Mouse (Mus musculus): ENCODE measurements around the gene Txnrd1. TPM values are rescaled to one million over a fixed set of nuclear protein-coding genes. Genes with fewer than 3 reads are reported as not detected.

The Txnrd1 gene
- polyA plus RNA-seq, 1 experiment from 2014 or later, result 158 TPM

- ATAC-seq, result no peak
- Histone ChIP-seq H3K9me3 (replicated peaks) (no peaks in the 10 kb centered on the region), H3K9ac (no peak overlapping the region), H3K27ac (peak overlapping the region; percentile 57), H3K4me2 (no peak overlapping the region), H3K4me3 (no peak overlapping the region), H3K27me3 (no peaks in the 10 kb centered on the region), H3K36me3 (ENCODE audit: poor library complexity, severe bottlenecking) (no peaks in the 10 kb centered on the region), H3K4me1 (peaks cover 7% of the 10 kb centered on the region)
- WGBS, result 72% methylated on average over 14 of the region's 14 CpGs
Observed at GRCm38 (mm10) chr10:82823108-82823778, 10.5 kb upstream of the Txnrd1 start.

- Histone ChIP-seq H3K27me3 (0 out of 2 replicates have a peak, but pooled peaks cover 2% of the 10 kb centered on the region), H3K27ac (peak overlapping the region; percentile 57)
Observed at GRCm38 (mm10) chr10:82823779-82824177, 10.0 kb upstream of the Txnrd1 start.

GRCm38 (mm10) chr10:82824541-82824940, 9.2 kb upstream of the Txnrd1 start:
- Histone ChIP-seq H3K4me3 (no peak overlapping the region), H3K4me1 (peaks cover 7% of the 10 kb centered on the region), H3K4me2 (no peak overlapping the region), H3K27ac (no peak overlapping the region), H3K9ac (no peak overlapping the region), H3K36me3 (ENCODE audit: poor library complexity, severe bottlenecking) (no peaks in the 10 kb centered on the region), H3K27me3 (0 out of 2 replicates have a peak, but pooled peaks cover 2% of the 10 kb centered on the region), H3K9me3 (replicated peaks) (no peaks in the 10 kb centered on the region)
- ATAC-seq, result no peak
- WGBS, result 81% methylated on average over 10 of the region's 10 CpGs

More at GRCm38 (mm10) chr10:82823779-82824177, 10.0 kb upstream of the Txnrd1 start:
- no peak for ATAC-seq
- H3K36me3 ChIP-seq (ENCODE audit: poor library complexity, severe bottlenecking), result no peaks in the 10 kb centered on the region
- H3K4me1 ChIP-seq, result peaks cover 7% of the 10 kb centered on the region
- no peak overlapping the region for H3K4me3 ChIP-seq
- no peak overlapping the region for H3K4me2 ChIP-seq
- 67% methylated on average over 5 of the region's 5 CpGs for WGBS
- no peaks in the 10 kb centered on the region for H3K9me3 ChIP-seq (replicated peaks)
- no peak overlapping the region for H3K9ac ChIP-seq

GRCm38 (mm10) chr10:82826516-82826915, 7.2 kb upstream of the Txnrd1 start:
- 0 out of 2 replicates have a peak, but pooled peaks cover 2% of the 10 kb centered on the region for H3K27me3 ChIP-seq
- no peak overlapping the region; the same call in 1 of the 2 replicates for H3K4me2 ChIP-seq
- H3K4me3 ChIP-seq, result no peak overlapping the region
- 38% methylated on average over 6 of the region's 6 CpGs for WGBS
- H3K36me3 ChIP-seq (ENCODE audit: poor library complexity, severe bottlenecking), result no peaks in the 10 kb centered on the region
- no peak overlapping the region for H3K9ac ChIP-seq
- H3K4me1 ChIP-seq, result peaks cover 7% of the 10 kb centered on the region
- H3K27ac ChIP-seq, result no peak overlapping the region
- ATAC-seq, result peak; percentile 93
- no peaks in the 10 kb centered on the region for H3K9me3 ChIP-seq (replicated peaks)

GRCm38 (mm10) chr10:82835898-82836297, 2.1 kb downstream of the Txnrd1 start:
- H3K27ac ChIP-seq, result no peak overlapping the region
- H3K4me3 ChIP-seq, result no peak overlapping the region
- no peak overlapping the region for H3K9ac ChIP-seq
- 76% methylated on average over 3 of the region's 3 CpGs for WGBS
- H3K27me3 ChIP-seq, result no peaks in the 10 kb centered on the region
- no peaks in the 10 kb centered on the region for H3K36me3 ChIP-seq (ENCODE audit: poor library complexity, severe bottlenecking)
- no peak overlapping the region for H3K4me2 ChIP-seq
- H3K4me1 ChIP-seq, result 0 out of 2 replicates have a peak, but pooled peaks cover 6% of the 10 kb centered on the region
- no peak for ATAC-seq
- no peaks in the 10 kb centered on the region for H3K9me3 ChIP-seq (replicated peaks)

- no peak for ATAC-seq
- Histone ChIP-seq H3K27me3 (no peaks in the 10 kb centered on the region), H3K9ac (no peak overlapping the region), H3K36me3 (ENCODE audit: poor library complexity, severe bottlenecking) (no peaks in the 10 kb centered on the region), H3K4me2 (no peak overlapping the region), H3K9me3 (replicated peaks) (no peaks in the 10 kb centered on the region), H3K4me1 (0 out of 2 replicates have a peak, but pooled peaks cover 6% of the 10 kb centered on the region), H3K27ac (no peak overlapping the region), H3K4me3 (no peak overlapping the region)
- 85% methylated on average over 7 of the region's 7 CpGs for WGBS
Observed at GRCm38 (mm10) chr10:82838390-82838789, 4.6 kb downstream of the Txnrd1 start.

GRCm38 (mm10) chr10:82844090-82844489, 10.3 kb downstream of the Txnrd1 start:
- no peak overlapping the region for H3K4me3 ChIP-seq
- no peak overlapping the region for H3K4me2 ChIP-seq
- H3K27ac ChIP-seq, result no peak overlapping the region
- no peaks in the 10 kb centered on the region for H3K9me3 ChIP-seq (replicated peaks)
- H3K4me1 ChIP-seq, result no peaks in the 10 kb centered on the region
- no peaks in the 10 kb centered on the region for H3K27me3 ChIP-seq
- no peaks in the 10 kb centered on the region for H3K36me3 ChIP-seq (ENCODE audit: poor library complexity, severe bottlenecking)
- ATAC-seq, result no peak
- WGBS, result 67% methylated on average over 6 of the region's 6 CpGs
- no peak overlapping the region for H3K9ac ChIP-seq

- WGBS, result 81% methylated on average over 8 of the region's 8 CpGs
Observed at GRCm38 (mm10) chr10:82844731-82845130, 11.0 kb downstream of the Txnrd1 start.

GRCm38 (mm10) chr10:82847821-82848459, 14.2 kb downstream of the Txnrd1 start:
- WGBS, result 85% methylated on average over 9 of the region's 9 CpGs
- no peak overlapping the region for H3K27ac ChIP-seq
- no peaks in the 10 kb centered on the region for H3K27me3 ChIP-seq
- no peak for ATAC-seq
- no peaks in the 10 kb centered on the region for H3K9me3 ChIP-seq (replicated peaks)
- H3K4me3 ChIP-seq, result no peak overlapping the region
- H3K9ac ChIP-seq, result no peak overlapping the region
- H3K4me2 ChIP-seq, result no peak overlapping the region
- no peaks in the 10 kb centered on the region for H3K4me1 ChIP-seq
- no peaks in the 10 kb centered on the region for H3K36me3 ChIP-seq (ENCODE audit: poor library complexity, severe bottlenecking)

More at GRCm38 (mm10) chr10:82844731-82845130, 11.0 kb downstream of the Txnrd1 start:
- Histone ChIP-seq H3K4me3 (no peak overlapping the region), H3K9ac (no peak overlapping the region), H3K27me3 (no peaks in the 10 kb centered on the region), H3K27ac (no peak overlapping the region), H3K4me1 (no peaks in the 10 kb centered on the region), H3K9me3 (replicated peaks) (no peaks in the 10 kb centered on the region), H3K4me2 (no peak overlapping the region), H3K36me3 (ENCODE audit: poor library complexity, severe bottlenecking) (no peaks in the 10 kb centered on the region)
- no peak for ATAC-seq

GRCm38 (mm10) chr10:82849686-82850353, 16.1 kb downstream of the Txnrd1 start:
- Histone ChIP-seq H3K4me3 (no peak overlapping the region), H3K36me3 (ENCODE audit: poor library complexity, severe bottlenecking) (no peaks in the 10 kb centered on the region), H3K9me3 (replicated peaks) (no peaks in the 10 kb centered on the region), H3K4me2 (no peak overlapping the region), H3K9ac (no peak overlapping the region), H3K4me1 (no peaks in the 10 kb centered on the region), H3K27me3 (no peaks in the 10 kb centered on the region), H3K27ac (no peak overlapping the region)
- ATAC-seq, result no peak
- WGBS, result 44% methylated on average over 16 of the region's 16 CpGs

GRCm38 (mm10) chr10:82850354-82850752, 16.6 kb downstream of the Txnrd1 start:
- no peak overlapping the region for H3K4me3 ChIP-seq
- no peaks in the 10 kb centered on the region for H3K27me3 ChIP-seq
- no peak overlapping the region for H3K4me2 ChIP-seq
- H3K9ac ChIP-seq, result no peak overlapping the region
- no peaks in the 10 kb centered on the region for H3K9me3 ChIP-seq (replicated peaks)
- no peak for ATAC-seq
- no peaks in the 10 kb centered on the region for H3K36me3 ChIP-seq (ENCODE audit: poor library complexity, severe bottlenecking)
- 71% methylated on average over 5 of the region's 5 CpGs for WGBS
- H3K4me1 ChIP-seq, result no peaks in the 10 kb centered on the region
- H3K27ac ChIP-seq, result no peak overlapping the region

- Histone ChIP-seq H3K4me2 (no peak overlapping the region), H3K9me3 (replicated peaks) (no peaks in the 10 kb centered on the region), H3K4me1 (no peaks in the 10 kb centered on the region), H3K36me3 (ENCODE audit: poor library complexity, severe bottlenecking) (no peaks in the 10 kb centered on the region), H3K9ac (no peak overlapping the region), H3K27ac (no peak overlapping the region), H3K27me3 (no peaks in the 10 kb centered on the region), H3K4me3 (no peak overlapping the region)
- 87% methylated on average over 6 of the region's 6 CpGs for WGBS
- ATAC-seq, result no peak
Observed at GRCm38 (mm10) chr10:82851751-82852150, 18.0 kb downstream of the Txnrd1 start.

Measured in forebrain, embryonic 13.5 days (tissue).